Mouse (Mus musculus): ENCODE results near the gene Ppp1r8.

Ppp1r8 gene

DNA sequence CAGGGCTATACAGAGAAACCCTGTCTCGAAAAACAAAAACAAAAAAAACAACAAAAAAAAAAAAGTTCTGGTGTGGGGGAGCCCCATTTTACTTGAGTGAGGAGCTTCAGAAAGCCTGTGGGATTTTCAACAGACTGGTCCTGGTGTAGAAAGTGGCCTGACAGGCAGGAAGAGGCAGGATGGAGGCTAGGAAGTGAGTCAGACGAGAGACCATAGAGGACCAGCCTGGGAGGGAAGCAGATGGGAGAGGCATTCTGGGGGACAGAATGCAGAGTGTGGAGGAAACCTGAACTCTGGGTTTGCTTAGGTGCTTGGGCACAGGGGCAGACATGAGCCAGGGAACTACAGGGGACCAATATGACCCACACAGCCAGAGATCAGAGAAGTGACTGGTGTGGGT lies 26.1 kb downstream of the Ppp1r8 start:
- no peak for TF ChIP-seq NANOG (IDR thresholded peaks at IDR 0.05; ENCODE audit: borderline replicate concordance, low read length)
- no peak for TF ChIP-seq POU5F1 (IDR thresholded peaks at IDR 0.05; ENCODE audit: borderline replicate concordance, low read length)
- no peak for TF ChIP-seq CTCF (conservative IDR thresholded peaks at IDR 0.05; ENCODE audit: low read length)
- no peaks in the 10 kb centered on the region for H3K36me3 ChIP-seq (ENCODE audit: insufficient read depth, low read length)

DNA sequence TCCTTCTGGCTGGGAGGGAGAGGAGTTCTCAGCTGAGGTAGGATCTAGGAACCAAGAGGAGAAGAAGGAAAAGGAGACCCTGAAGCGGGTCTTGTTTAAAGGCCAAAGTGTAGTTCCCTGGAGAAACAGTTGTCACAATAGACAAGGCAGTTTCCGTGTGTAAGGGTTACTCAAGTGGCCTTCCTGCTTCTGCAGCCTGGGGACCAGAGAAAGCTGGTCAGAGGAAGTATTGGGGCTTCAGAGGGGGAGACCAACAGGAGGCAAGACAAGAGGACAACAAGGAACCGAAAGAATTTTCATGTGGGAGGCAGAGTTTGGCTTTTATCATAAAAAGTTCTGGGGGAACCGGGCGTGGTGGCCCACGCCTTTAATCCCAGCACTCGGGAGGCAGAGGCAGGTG lies 26.6 kb downstream of the Ppp1r8 start:
- TF ChIP-seq CTCF (conservative IDR thresholded peaks at IDR 0.05; ENCODE audit: low read length) (no peak), NANOG (IDR thresholded peaks at IDR 0.05; ENCODE audit: borderline replicate concordance, low read length) (no peak), POU5F1 (IDR thresholded peaks at IDR 0.05; ENCODE audit: borderline replicate concordance, low read length) (no peak)
- Histone ChIP-seq H3K27me3 (ENCODE audit: insufficient read depth, low read length) (no peaks in the 10 kb centered on the region), H3K9me3 (ENCODE audit: low read length) (no peaks in the 10 kb centered on the region), H3K4me3 (replicated peaks; ENCODE audit: low read length) (no peak overlapping the region), H3K36me3 (ENCODE audit: insufficient read depth, low read length) (no peaks in the 10 kb centered on the region), H3K4me1 (replicated peaks; ENCODE audit: low read depth, low read length) (peaks cover 10% of the 10 kb centered on the region; the same call in 1 of the 2 replicates)

More for the DNA sequence above, 26.1 kb downstream of the Ppp1r8 start:
- Histone ChIP-seq H3K9me3 (ENCODE audit: low read length) (no peaks in the 10 kb centered on the region), H3K27me3 (ENCODE audit: insufficient read depth, low read length) (no peaks in the 10 kb centered on the region), H3K4me3 (replicated peaks; ENCODE audit: low read length) (no peak overlapping the region), H3K4me1 (replicated peaks; ENCODE audit: low read depth, low read length) (peaks cover 10% of the 10 kb centered on the region; the same call in 1 of the 2 replicates)

DNA sequence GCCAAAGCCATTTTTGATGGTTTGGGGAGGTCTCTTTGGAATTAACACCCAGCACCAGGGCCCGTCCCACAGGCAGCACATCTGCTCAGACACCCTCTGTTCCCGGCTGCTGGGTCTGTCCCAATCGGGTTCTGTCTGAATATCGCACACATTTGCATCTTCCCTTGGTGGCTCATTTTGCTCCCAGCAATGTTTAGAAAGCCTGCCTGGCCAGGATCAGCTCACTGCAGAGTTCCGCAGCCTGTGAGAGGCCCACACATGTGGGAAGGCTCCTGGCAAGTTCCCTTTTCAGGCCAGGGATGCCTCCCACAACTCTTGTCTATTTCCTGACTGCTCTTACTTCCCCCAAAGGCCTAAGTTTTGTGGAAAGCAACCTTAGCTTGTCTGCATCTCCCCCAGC lies 33.3 kb downstream of the Ppp1r8 start:
- TF ChIP-seq POU5F1 (IDR thresholded peaks at IDR 0.05; ENCODE audit: borderline replicate concordance, low read length) (no peak), NANOG (IDR thresholded peaks at IDR 0.05; ENCODE audit: borderline replicate concordance, low read length) (no peak), CTCF (conservative IDR thresholded peaks at IDR 0.05; ENCODE audit: low read length) (no peak)
- Histone ChIP-seq H3K4me1 (replicated peaks; ENCODE audit: low read depth, low read length) (peaks cover 18% of the 10 kb centered on the region), H3K36me3 (ENCODE audit: insufficient read depth, low read length) (no peaks in the 10 kb centered on the region), H3K4me3 (replicated peaks; ENCODE audit: low read length) (no peak overlapping the region), H3K9me3 (ENCODE audit: low read length) (no peaks in the 10 kb centered on the region), H3K27me3 (ENCODE audit: insufficient read depth, low read length) (no peaks in the 10 kb centered on the region)

DNA sequence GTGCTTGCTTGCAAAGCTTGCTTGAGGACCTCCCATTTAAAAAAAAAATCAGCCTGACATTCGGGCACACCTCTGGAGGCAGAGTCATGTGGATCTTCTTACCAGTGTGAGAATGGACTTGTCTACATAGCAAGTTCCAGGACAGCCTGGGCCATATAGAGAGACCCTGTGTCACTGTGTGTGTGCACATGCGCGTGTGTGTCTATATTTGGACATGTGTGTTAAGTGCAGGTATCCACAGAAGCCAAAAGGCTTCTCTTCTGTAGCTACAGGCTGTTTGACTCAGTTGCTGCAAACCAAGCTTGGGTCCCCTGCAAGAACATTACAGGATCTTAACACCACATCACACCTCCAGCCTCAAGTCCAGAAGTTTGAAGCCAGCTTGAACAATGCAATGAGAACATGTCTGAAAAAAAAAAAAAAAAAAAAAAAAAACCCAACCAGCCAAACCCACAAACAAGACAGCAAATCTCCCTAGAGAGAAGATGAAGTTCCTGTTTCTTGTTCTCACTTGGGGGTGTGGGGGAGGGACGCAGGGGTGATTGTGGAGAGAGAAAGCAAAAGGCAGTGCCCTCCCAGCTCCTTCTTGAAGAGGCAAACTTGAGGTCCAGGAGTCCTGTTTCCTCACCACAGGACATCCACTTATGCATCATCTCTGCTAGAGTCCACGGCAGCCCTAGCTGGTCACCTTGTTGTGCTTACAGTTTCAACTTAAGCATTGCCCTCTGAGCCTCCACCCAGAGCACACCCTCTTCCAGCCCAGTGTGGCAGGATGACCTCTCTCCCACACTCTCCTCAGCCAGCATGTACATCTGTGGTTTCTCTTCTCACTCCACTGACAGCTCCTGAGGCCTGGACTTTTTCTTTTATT lies 35.0 kb downstream of the Ppp1r8 start:
- H3K4me1 ChIP-seq (replicated peaks; ENCODE audit: low read depth, low read length) = peaks cover 22% of the 10 kb centered on the region
- H3K4me3 ChIP-seq (replicated peaks; ENCODE audit: low read length) = no peak overlapping the region
- TF ChIP-seq NANOG (IDR thresholded peaks at IDR 0.05; ENCODE audit: borderline replicate concordance, low read length) (no peak), CTCF (conservative IDR thresholded peaks at IDR 0.05; ENCODE audit: low read length) (no peak), POU5F1 (IDR thresholded peaks at IDR 0.05; ENCODE audit: borderline replicate concordance, low read length) (no peak)
- H3K27me3 ChIP-seq (ENCODE audit: insufficient read depth, low read length) = no peaks in the 10 kb centered on the region
- H3K9me3 ChIP-seq (ENCODE audit: low read length) = no peaks in the 10 kb centered on the region
- H3K36me3 ChIP-seq (ENCODE audit: insufficient read depth, low read length) = no peaks in the 10 kb centered on the region

DNA sequence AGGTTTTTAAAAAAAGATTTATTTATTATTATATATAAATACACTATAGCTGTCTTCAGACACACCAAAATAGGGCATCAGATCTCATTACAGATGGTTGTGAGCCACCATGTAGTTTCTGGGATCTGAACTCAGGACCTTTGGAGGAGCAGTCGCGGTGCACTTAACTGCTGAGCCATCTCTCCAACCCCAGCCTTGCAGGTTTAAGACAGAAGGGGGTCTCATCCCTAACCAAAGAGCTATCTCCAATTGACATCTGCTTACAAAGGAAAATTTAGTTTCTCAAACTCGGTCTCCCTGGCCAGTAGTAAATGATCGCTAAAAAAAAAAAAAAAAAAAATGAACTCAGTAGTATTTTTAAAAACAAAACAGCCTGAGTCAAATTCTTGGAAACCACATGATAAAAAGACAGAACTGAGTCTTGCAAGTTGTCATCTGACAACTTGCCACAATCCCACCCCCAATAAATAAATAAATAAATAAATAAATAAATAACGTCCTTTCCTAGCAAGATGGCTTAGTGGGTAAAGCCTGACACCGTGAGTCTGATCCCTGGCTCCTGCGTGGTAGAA lies 36.3 kb downstream of the Ppp1r8 start:
- H3K36me3 ChIP-seq (ENCODE audit: insufficient read depth, low read length) = no peaks in the 10 kb centered on the region
- peaks cover 35% of the 10 kb centered on the region for H3K4me1 ChIP-seq (replicated peaks; ENCODE audit: low read depth, low read length)
- TF ChIP-seq POU5F1 (IDR thresholded peaks at IDR 0.05; ENCODE audit: borderline replicate concordance, low read length) = no peak
- no peak overlapping the region for H3K4me3 ChIP-seq (replicated peaks; ENCODE audit: low read length)
- H3K9me3 ChIP-seq (ENCODE audit: low read length) = no peaks in the 10 kb centered on the region
- no peaks in the 10 kb centered on the region for H3K27me3 ChIP-seq (ENCODE audit: insufficient read depth, low read length)

DNA sequence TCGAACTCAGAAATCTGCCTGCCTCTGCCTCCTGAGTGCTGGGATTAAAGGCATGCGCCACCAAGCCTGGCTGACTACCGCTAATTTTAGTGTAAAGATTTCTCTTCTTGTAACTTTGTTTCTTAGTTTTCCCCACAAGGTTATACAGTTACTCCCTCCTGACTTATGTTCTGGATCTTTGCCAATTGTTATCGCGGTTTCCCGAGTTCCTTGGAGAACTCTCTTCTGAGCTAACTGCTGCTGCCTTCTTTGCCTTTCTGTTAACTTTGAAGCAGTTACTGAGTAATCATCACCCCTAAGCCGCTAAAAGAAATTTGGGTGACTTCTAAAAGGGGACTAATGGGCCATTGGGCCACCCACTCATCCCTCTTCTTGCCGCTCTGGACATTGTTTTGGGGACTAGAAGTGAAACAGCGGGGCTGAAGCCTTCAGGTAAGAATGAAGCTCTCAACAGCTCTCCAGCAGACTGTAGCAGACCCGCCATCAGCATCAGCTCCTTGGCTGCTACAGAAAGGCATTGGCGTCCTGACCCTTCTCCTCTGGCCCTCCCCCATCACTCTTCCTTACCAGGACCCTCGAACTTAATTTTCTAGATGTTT lies 37.3 kb downstream of the Ppp1r8 start:
- H3K9me3 ChIP-seq (ENCODE audit: low read length) = no peaks in the 10 kb centered on the region
- no peaks in the 10 kb centered on the region for H3K27me3 ChIP-seq (ENCODE audit: insufficient read depth, low read length)
- H3K4me1 ChIP-seq (replicated peaks; ENCODE audit: low read depth, low read length) = peaks cover 42% of the 10 kb centered on the region
- H3K36me3 ChIP-seq (ENCODE audit: insufficient read depth, low read length) = no peaks in the 10 kb centered on the region
- no peak for TF ChIP-seq POU5F1 (IDR thresholded peaks at IDR 0.05; ENCODE audit: borderline replicate concordance, low read length)
- no peak overlapping the region for H3K4me3 ChIP-seq (replicated peaks; ENCODE audit: low read length)

DNA sequence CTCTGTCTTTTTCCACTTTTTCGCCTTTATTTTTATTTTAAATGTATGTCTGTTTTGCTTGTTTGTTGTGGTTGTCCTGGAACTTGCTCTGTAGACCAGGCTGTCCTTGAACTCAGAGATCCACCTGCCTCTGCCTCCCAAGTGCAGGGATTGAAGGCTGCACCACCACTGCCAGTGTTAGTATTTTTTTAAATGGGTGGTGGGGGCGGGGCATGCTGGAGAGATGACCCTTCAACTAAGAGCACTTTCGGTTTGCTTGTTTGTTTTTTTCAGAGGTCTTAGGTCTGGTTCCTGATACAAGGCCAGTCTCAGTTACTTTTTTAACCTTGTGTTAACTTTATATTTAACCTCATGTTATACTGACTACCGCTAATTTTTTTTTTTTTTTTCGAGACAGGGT lies 37.8 kb downstream of the Ppp1r8 start:
- no peak for TF ChIP-seq POU5F1 (IDR thresholded peaks at IDR 0.05; ENCODE audit: borderline replicate concordance, low read length)
- no peak for TF ChIP-seq CTCF (conservative IDR thresholded peaks at IDR 0.05; ENCODE audit: low read length)
- no peak for TF ChIP-seq NANOG (IDR thresholded peaks at IDR 0.05; ENCODE audit: borderline replicate concordance, low read length)
- H3K4me1 ChIP-seq (replicated peaks; ENCODE audit: low read depth, low read length) = peaks cover 48% of the 10 kb centered on the region

DNA sequence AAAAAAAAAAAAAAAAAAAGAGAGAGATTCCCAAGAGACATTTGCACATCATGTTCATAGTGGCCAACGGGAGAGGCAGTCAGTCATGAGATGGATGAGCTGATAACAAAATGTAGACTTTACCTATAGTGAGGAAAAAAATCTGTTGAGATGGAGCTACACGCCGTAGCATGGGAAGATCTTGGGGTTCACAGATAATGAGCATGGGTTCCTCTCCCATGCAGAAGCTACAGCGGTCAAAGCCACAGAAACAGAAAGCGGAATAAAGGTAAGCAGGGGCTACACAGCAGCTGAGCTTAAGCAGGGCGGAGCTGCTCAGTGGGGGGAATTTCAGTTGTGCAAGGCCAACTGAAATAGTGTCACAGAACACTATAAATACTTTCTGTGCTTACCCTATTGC lies 38.6 kb downstream of the Ppp1r8 start:
- Histone ChIP-seq H3K4me1 (replicated peaks; ENCODE audit: low read depth, low read length) (peaks cover 49% of the 10 kb centered on the region), H3K27me3 (ENCODE audit: insufficient read depth, low read length) (no peaks in the 10 kb centered on the region), H3K4me3 (replicated peaks; ENCODE audit: low read length) (no peak overlapping the region), H3K36me3 (ENCODE audit: insufficient read depth, low read length) (no peaks in the 10 kb centered on the region), H3K9me3 (ENCODE audit: low read length) (no peaks in the 10 kb centered on the region)
- no peak for TF ChIP-seq CTCF (conservative IDR thresholded peaks at IDR 0.05; ENCODE audit: low read length)
- TF ChIP-seq POU5F1 (IDR thresholded peaks at IDR 0.05; ENCODE audit: borderline replicate concordance, low read length) = no peak
- no peak for TF ChIP-seq NANOG (IDR thresholded peaks at IDR 0.05; ENCODE audit: borderline replicate concordance, low read length)

More for the DNA sequence above, 37.8 kb downstream of the Ppp1r8 start:
- Histone ChIP-seq H3K36me3 (ENCODE audit: insufficient read depth, low read length) (no peaks in the 10 kb centered on the region), H3K4me3 (replicated peaks; ENCODE audit: low read length) (no peak overlapping the region), H3K27me3 (ENCODE audit: insufficient read depth, low read length) (no peaks in the 10 kb centered on the region), H3K9me3 (ENCODE audit: low read length) (no peaks in the 10 kb centered on the region)

All from E14TG2a.4 (cell line).